Mouse (Mus musculus) left cerebral cortex, adult 9 months (tissue): ENCODE results near the gene Rhno1.
"Not testable (repeated sequence)": the region's sequence is repeated elsewhere in the genome, so short reads cannot be mapped to it uniquely, and the experiment has no call there.

Source experiments
- DNase-seq, 2 experiments: peaks; one replicate each; pipeline ENCODE4 v3.0.0; 2022; ENCODE audit warnings: low spot score in 2 of 2

Rhno1 gene

DNA sequence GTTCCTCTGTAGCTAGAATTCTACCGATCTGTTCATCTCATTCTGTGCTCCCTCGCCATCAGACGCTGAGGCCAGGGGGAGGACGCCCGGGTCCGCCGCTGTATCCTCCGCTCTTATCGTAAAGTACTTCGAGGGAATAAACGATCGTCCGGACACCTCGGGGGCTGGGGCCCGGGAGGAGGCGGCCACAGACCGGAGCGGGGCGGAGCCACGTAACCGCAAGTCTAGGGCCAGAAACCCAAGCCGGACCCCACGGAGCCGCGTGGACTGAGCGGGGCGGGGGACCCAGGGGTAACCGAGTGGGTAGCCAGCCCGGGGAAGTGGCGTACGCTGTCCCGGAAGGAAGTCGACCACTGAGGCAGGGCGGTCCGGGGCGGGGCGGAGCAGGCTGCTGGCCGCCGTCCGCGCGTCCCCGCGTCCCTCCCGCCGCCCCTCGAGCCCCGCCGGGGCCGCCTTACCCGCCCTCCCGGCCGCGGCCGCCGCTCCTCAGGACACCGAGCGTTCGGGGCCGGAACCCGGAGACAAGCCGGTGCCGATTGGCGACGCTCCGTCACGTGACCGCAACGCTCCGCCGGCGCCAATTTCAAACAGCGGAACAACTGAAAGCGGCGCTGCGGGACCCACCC lies at the start of gene Rhno1, which contains the start of gene Foxm1:
Rhno1 (minus strand) TSS at position 531 of the 626 bp plus-strand sequence.
Foxm1 (plus strand) TSS at position 587 of the 626 bp plus-strand sequence.
- DNase-seq = peak in 1 of 2 experiments; percentile 72

GRCm38 (mm10) chr6:128411115-128411514 lies 48.4 kb upstream of the Rhno1 start:
- peak in 1 of 2 experiments; percentile 91 for DNase-seq

- DNase-seq = no peak
These were observed 47.6 kb upstream of the Rhno1 start for GRCm38 (mm10) chr6:128410305-128410704.

GRCm38 (mm10) chr6:128408544-128409125 lies 45.9 kb upstream of the Rhno1 start:
- no peak for DNase-seq

- no peak for DNase-seq
These were observed 42.0 kb upstream of the Rhno1 start for GRCm38 (mm10) chr6:128404708-128405107.

- peak in 1 of 2 experiments; percentile 44 for DNase-seq
These were observed 36.9 kb upstream of the Rhno1 start for GRCm38 (mm10) chr6:128399421-128400185.

- DNase-seq = no peak
These were observed 36.3 kb upstream of the Rhno1 start, which contains the start of gene Nrip2 for GRCm38 (mm10) chr6:128398996-128399395. Gene Nrip2 (plus strand): TSS chr6:128399296.

GRCm38 (mm10) chr6:128397574-128398261 lies 35.0 kb upstream of the Rhno1 start:
- DNase-seq = no peak

GRCm38 (mm10) chr6:128390683-128391082 lies 28.0 kb upstream of the Rhno1 start:
- DNase-seq = no peak

DNA sequence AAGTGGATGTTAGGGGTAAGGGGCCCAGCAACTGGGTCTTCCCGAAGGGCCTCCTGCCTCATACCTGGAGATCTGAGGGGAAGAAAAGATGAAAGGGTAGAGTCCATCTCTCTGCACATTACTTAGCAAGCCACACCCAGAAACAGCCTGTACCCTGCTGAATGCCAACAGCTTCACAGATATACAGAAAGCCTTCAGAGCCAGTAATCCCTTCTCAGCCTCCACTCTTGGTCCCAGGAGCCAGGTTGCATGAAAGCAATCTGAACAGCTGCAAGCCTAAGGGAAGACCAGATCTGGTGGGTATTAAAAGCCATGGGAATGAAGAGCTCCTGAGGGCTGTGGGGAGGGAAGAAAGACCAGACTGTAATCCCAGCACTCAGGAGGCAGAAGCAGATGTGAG lies 26.5 kb upstream of the Rhno1 start:
- DNase-seq = no peak

- DNase-seq = no peak
These were observed 22.3 kb upstream of the Rhno1 start for GRCm38 (mm10) chr6:128385026-128385425.

DNA sequence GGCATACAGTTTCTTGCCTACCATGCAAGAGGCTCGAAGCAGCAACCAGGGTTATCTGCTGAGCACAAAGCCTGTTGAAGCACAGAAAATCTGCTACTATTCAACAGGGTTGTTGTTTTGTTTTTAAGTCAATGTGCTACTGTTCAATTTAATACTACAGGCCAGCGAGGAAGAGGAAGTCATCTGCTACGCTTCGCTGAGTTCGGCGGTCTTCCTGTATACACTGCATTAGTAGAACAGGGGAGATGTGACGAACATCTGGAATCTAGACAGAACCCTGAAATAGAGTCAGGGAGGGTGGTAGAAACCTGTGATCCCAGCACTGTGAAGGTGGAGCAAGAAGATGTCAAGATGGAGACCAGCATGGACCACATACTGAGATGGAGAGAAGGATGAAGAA lies 21.0 kb upstream of the Rhno1 start:
- DNase-seq = no peak

DNA sequence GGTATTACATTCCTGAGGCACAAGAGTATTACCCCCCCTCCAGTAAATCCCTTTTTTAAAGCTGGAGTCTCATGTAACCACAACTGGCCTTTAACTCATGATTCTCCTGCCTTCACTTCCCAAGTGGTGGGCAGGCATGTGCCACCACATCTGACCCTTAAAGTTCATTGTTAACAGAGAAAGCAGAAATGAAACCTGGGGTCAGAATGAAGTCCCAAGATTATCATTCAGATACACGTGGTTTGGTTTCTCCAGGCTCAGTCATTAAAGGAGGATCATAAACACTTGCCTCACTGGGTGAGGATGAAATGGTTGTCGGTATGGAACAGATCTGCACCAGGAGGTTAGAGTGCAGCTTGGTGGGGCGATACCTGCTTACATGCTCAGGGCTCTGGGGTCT lies 18.5 kb upstream of the Rhno1 start:
- DNase-seq = no peak

GRCm38 (mm10) chr6:128380594-128381167 lies 18.0 kb upstream of the Rhno1 start:
- DNase-seq = not testable (repeated sequence)

DNA sequence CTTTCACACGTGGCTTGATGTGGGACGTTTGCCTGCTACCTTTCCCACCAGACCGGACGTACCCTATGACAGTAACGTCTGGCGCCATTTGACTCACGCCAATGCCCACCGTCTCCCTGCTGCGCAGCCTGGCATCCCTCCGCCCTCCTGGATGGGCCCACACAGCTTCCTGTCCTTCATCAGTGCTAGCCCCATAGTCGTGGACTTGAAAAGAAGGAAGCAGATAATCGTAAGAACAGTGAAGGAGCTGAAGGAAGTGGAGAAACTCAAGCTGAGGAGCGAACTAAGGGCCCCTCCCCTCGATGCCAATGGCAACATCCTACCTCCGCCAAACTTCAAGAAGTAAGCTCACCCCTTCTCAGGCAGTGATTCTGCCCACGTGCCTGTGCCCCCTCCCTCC lies 16.9 kb upstream of the Rhno1 start:
- DNase-seq = no peak

GRCm38 (mm10) chr6:128376371-128377085 lies 13.8 kb upstream of the Rhno1 start:
- DNase-seq = no peak

- DNase-seq = peak in 1 of 2 experiments; percentile 52
These were observed 12.5 kb upstream of the Rhno1 start, which contains the start of the genes Tex52 and Gm44596 for GRCm38 (mm10) chr6:128375192-128375591. Gene Tex52 (plus strand): TSS chr6:128375456. Gene Gm44596 (plus strand): TSS chr6:128375503.

- no peak for DNase-seq
These were observed 7.3 kb upstream of the Rhno1 start for GRCm38 (mm10) chr6:128370040-128370439.

DNA sequence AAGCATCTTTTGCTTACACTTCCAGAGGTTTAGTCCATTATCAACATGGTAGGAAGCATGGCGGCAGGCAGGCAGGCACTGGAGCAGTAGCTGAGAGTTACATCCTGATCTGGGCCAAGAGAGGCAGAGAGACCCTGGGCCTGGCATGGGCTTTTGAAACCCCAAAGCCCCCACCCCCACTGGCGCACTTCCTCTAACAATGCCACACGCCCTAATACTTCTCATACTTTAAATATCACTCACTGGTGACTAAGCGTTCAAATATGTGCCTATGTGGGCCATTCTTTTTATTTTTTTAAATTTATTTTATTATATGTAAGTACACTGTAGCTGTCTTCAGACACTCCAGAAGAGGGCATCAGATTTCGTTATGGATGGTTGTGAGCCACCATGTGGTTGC lies 3.8 kb upstream of the Rhno1 start:
- DNase-seq = no peak

- DNase-seq = no peak
These were observed 2.0 kb upstream of the Rhno1 start for GRCm38 (mm10) chr6:128364721-128365120.
